ENCODE assay signal across 23 mouse cellular contexts in genomic region chr2:170545745-170546144, GRCm38 (mm10). TPM values are rescaled to one million over a fixed set of nuclear protein-coding genes. Genes with fewer than 3 reads are reported as not detected.
"Had no signal": no experiment of that assay in that cellular context is flagged by ENCODE, and none has a peak within 500 bp of the region (broad histone marks: within the 10 kb centered on the region; RNA-seq: fewer than 3 reads in every experiment).

No protein-coding gene starts in this region.

- DNase-seq: lung, adult 2 months; lung, postnatal 10 days; lung, postnatal 4 days; retina, postnatal 1 day; right cerebral cortex, adult 18-20 months; right cerebral cortex, postnatal 25 days; right cerebral cortex, postnatal 4 days; spleen, adult 18-20 months; thymus, adult 18-20 months; thymus, postnatal 14 days; thymus, postnatal 36 days had no signal

- H3K4me3 ChIP-seq: midbrain, embryonic 13.5 days; midbrain, embryonic 15.5 days; neural tube, embryonic 12.5 days had no signal

- H3K9me3 ChIP-seq: midbrain, embryonic 13.5 days; midbrain, embryonic 15.5 days; neural tube, embryonic 12.5 days had no signal

- H3K27ac ChIP-seq: liver, embryonic 14.5 days; midbrain, embryonic 13.5 days; midbrain, embryonic 15.5 days; neural tube, embryonic 12.5 days had no signal

- H3K36me3 ChIP-seq: midbrain, embryonic 13.5 days; midbrain, embryonic 15.5 days; neural tube, embryonic 12.5 days had no signal

- H3K27me3 ChIP-seq: midbrain, embryonic 13.5 days; midbrain, embryonic 15.5 days; neural tube, embryonic 12.5 days had no signal

- H3K4me2 ChIP-seq: midbrain, embryonic 13.5 days; midbrain, embryonic 15.5 days; neural tube, embryonic 12.5 days had no signal

- ATAC-seq: midbrain, embryonic 13.5 days; midbrain, embryonic 15.5 days had no signal

- H3K9ac ChIP-seq: liver, embryonic 14.5 days; midbrain, embryonic 13.5 days; midbrain, embryonic 15.5 days; neural tube, embryonic 12.5 days had no signal

RNA-seq across cellular contexts. Expression of gene Cyp24a1, which starts 48.8 kb away (rescaled TPM):
- polyA plus RNA-seq: liver, embryonic 14.5 days; liver, embryonic 16.5 days; lung, adult 2 months; lung, embryonic 16.5 days; small intestine, adult 2 months; stomach, embryonic 14.5 days; stomach, embryonic 16.5 days had no signal

RNA-seq across cellular contexts. Expression of gene 4930470P17Rik, which starts 56.1 kb away (rescaled TPM):
- polyA plus RNA-seq: liver, embryonic 14.5 days; liver, embryonic 16.5 days; lung, adult 2 months; lung, embryonic 16.5 days; midbrain, embryonic 13.5 days; midbrain, embryonic 15.5 days; midbrain, postnatal 0 days; neural tube, embryonic 12.5 days; neural tube, embryonic 14.5 days; small intestine, adult 2 months; stomach, embryonic 14.5 days; stomach, embryonic 16.5 days; thymus, postnatal 0 days had no signal
